Mouse (Mus musculus) midbrain, embryonic 15.5 days (tissue): ENCODE measurements around the gene Rhoh. TPM values are rescaled to one million over a fixed set of nuclear protein-coding genes. Genes with fewer than 3 reads are reported as not detected.

Experiments
- ATAC-seq: fragments of 200-750 bp; cut with Nextera tagmentation; replicated peaks from 2 replicates; pipeline ENCODE4 v1.8.0; 2017; ENCODE audit warnings: moderate TSS enrichment
- H3K27ac ChIP-seq: fragments of 300-500 bp; sonication (generic); 2 replicates; pipeline ENCODE4 v1.5.1; 2015; ENCODE audit warnings: mild to moderate bottlenecking, inconsistent platforms
- H3K27me3 ChIP-seq: fragments of 300-500 bp; sonication (generic); replicated peaks from 2 replicates; pipeline ENCODE4 v1.6.1; 2015; ENCODE audit warnings: inconsistent platforms
- H3K36me3 ChIP-seq: fragments of 300-500 bp; sonication (generic); replicated peaks from 2 replicates; pipeline ENCODE4 v1.6.1; 2015; ENCODE audit warnings: inconsistent platforms
- H3K4me1 ChIP-seq: fragments of 300-500 bp; sonication (generic); 2 replicates; pipeline ENCODE4 v1.6.1; 2015; ENCODE audit warnings: inconsistent platforms
- H3K4me2 ChIP-seq: fragments of 300-500 bp; sonication (generic); 2 replicates; pipeline ENCODE4 v1.6.1; 2015; ENCODE audit warnings: inconsistent platforms, mild to moderate bottlenecking, moderate library complexity
- H3K4me3 ChIP-seq: fragments of 300-500 bp; sonication (generic); 2 replicates; pipeline ENCODE4 v1.5.1; 2015; ENCODE audit warnings: mild to moderate bottlenecking, inconsistent platforms
- H3K9ac ChIP-seq: fragments of 300-500 bp; sonication (generic); 2 replicates; pipeline ENCODE4 v1.6.1; 2015; ENCODE audit warnings: mild to moderate bottlenecking, inconsistent platforms
- H3K9me3 ChIP-seq: fragments of 300-500 bp; sonication (generic); 2 replicates; pipeline ENCODE4 v1.6.1; 2016; ENCODE audit warnings: inconsistent platforms
- WGBS: fragments of 180-500 bp; shearing (Covaris S2); methylation state at CpG from one replicate; pipeline ENCODE4 v1.1.7; 2015; ENCODE audit warnings: mixed read lengths; 5-methylcytosine and 5-hydroxymethylcytosine counted together
- polyA plus RNA-seq: library from polyadenylated mRNA; unstranded; fragments of >200 nt; fragmentation: Nextera tagmentation; extraction: Ambion mirVana; gene quantifications from 2 replicates; pipeline ENCODE4 v1.2.1, GENCODE M21; 2015

Rhoh gene
- polyA plus RNA-seq, 1 experiment from 2014 or later = 0.52 TPM

DNA sequence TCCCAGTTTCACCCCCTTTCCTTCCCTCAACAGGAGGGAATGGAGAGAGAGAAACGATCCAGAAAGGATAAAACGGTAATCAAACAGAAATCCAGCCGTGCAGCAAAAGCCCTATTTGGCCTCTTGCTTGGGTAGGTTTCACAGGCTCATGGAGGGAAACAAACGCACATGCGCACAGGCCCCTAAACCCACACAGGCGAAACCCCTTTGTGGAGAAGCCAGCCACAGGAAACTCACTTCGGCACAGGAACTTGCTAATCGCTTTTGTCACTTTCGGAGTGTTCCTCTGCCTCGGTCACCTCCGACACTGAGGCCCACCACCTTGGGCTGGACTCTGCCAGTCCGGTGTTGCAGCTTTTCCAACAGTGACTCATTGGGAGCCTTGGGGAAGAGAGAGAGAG is 2.3 kb downstream of the Rhoh start:
- H3K9ac ChIP-seq = no peak overlapping the region
- no peak overlapping the region for H3K4me3 ChIP-seq
- no peaks in the 10 kb centered on the region for H3K36me3 ChIP-seq
- WGBS = 76% methylated on average over 12 of the region's 12 CpGs
- H3K4me1 ChIP-seq = no peaks in the 10 kb centered on the region
- H3K4me2 ChIP-seq = no peak overlapping the region
- H3K9me3 ChIP-seq = no peaks in the 10 kb centered on the region
- no peak overlapping the region for H3K27ac ChIP-seq
- H3K27me3 ChIP-seq = no peaks in the 10 kb centered on the region
- ATAC-seq = no peak

DNA sequence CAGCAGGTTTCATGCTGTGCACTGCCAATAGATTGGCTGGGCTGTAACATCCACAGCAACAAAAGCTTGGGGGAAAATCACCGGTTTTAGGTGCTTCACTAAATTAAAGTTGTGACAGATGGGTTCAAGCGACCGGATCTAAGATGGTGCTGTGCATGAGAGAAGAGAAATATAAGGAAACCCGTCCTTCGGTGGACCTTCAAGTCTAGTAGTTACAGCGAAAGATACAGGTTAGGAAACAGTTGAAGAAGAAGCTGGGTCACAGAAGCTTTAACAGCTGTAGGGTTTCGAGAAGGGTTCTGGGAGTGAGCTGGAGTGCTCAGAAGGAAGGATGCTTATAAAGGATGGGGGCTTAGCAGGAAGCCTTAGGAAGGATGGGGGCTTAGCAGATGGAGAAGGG is 3.5 kb downstream of the Rhoh start:
- H3K4me2 ChIP-seq = no peak overlapping the region
- no peaks in the 10 kb centered on the region for H3K27me3 ChIP-seq
- no peak overlapping the region for H3K4me3 ChIP-seq
- H3K4me1 ChIP-seq = no peaks in the 10 kb centered on the region
- H3K9me3 ChIP-seq = no peaks in the 10 kb centered on the region
- no peaks in the 10 kb centered on the region for H3K36me3 ChIP-seq
- 95% methylated on average over 7 of the region's 7 CpGs for WGBS
- no peak overlapping the region for H3K27ac ChIP-seq
- ATAC-seq = no peak
- H3K9ac ChIP-seq = no peak overlapping the region

DNA sequence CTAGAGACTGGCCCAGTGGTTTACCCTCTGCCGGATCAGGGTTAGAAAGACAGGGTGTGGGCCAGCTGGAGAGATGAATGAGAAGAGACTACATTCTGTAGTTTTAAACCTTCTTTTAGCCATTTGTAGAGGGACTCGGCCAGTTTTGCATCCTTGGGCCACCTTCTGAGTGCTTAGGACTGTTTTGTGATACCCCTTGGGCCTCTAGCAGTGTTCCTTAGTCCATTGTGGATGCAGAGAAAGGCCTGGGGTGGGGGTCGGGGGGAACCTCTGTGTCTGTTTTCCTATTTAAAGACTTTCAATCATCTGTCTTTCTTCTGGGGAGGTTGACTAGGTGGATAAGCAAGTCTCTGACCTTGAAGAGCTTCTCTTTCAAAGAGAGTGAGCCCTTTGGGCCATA is 3.9 kb downstream of the Rhoh start:
- Histone ChIP-seq H3K9me3 (no peaks in the 10 kb centered on the region), H3K27ac (no peak overlapping the region), H3K36me3 (no peaks in the 10 kb centered on the region), H3K9ac (no peak overlapping the region), H3K4me1 (no peaks in the 10 kb centered on the region), H3K27me3 (no peaks in the 10 kb centered on the region), H3K4me3 (no peak overlapping the region), H3K4me2 (no peak overlapping the region)
- no peak for ATAC-seq
- WGBS = 86% methylated on average over 3 of the region's 3 CpGs

DNA sequence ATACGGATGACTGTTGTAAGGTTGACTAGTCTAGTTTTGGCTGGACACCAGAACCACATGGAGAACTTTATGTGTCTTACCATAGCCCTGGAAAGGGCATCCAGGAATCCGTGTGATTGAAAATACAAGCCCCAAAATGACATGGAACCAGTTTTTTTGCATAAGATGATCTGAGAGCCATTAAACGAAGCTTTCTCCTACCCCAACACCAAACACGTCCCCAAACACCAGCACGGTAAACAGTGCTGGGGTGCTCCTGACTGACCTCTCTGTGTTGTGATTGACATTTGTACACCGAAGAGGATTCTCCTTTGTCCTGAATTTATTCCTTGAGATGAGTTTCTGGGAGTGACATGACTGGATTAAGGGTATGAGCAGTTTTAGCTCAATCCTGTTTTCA is 5.6 kb downstream of the Rhoh start:
- 91% methylated on average over 6 of the region's 6 CpGs for WGBS
- H3K4me2 ChIP-seq = no peak overlapping the region
- no peak for ATAC-seq

DNA sequence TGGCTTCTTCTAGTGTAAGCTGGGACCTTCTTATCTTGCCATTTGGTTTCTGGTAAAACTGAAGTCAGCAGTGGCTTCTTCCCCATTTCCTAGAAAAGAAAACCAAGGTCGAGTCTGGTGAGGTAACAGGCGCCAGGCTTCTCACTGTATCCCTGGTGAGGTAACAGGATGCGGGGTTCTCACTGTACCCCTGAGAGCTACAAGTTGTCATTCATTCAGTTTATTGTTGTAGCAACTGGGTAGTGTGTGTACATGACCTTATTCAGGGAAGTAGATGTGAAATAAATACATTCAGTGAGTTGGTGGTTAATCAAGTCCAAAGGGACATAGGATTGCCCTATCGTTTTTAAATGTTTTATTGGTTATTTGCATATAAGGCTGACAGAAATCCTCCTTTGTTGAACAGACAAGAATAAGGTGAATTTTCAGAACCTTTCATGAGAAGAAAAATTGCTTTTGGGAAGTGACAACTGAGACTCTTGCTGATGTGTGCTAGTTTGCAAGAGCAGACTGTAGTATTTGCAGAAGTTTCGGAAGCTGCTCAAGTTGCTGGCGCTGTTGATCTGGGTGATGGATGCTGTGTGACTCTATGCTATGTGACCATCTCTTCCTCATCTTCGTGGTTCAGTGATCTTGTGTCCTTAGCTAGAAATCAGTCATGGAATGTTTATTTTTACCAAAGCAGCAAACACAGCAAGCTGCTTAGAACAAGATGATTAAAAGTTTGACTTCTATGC is 6.5 kb downstream of the Rhoh start:
- Histone ChIP-seq H3K27ac (no peak overlapping the region), H3K4me1 (no peaks in the 10 kb centered on the region), H3K36me3 (no peaks in the 10 kb centered on the region), H3K4me2 (no peak overlapping the region), H3K4me3 (no peak overlapping the region), H3K27me3 (no peaks in the 10 kb centered on the region), H3K9me3 (no peaks in the 10 kb centered on the region), H3K9ac (no peak overlapping the region)
- no peak for ATAC-seq
- 88% methylated on average over 7 of the region's 7 CpGs for WGBS

More for the DNA sequence above, 5.6 kb downstream of the Rhoh start:
- Histone ChIP-seq H3K9ac (no peak overlapping the region), H3K27ac (no peak overlapping the region), H3K4me1 (no peaks in the 10 kb centered on the region), H3K4me3 (no peak overlapping the region), H3K9me3 (no peaks in the 10 kb centered on the region), H3K27me3 (no peaks in the 10 kb centered on the region), H3K36me3 (no peaks in the 10 kb centered on the region)

DNA sequence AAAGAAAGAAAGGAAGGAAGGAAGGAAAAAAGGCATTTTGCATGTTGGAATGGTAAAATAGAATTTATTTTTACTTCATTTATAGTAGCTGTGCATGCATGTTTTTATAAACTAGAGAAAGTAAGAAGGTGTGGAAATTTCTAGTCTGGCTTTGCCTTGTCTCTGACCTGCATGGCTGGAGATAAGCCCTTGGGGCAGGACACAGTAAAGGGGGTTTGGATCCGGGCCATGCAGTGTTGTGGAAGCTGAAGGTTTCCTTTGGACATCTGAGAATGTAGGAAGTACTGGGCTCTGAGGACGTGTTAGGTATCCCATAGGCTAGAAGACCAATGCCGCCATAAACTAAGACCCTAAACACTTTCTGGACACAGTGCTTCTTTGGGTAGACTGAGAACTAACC is 7.4 kb downstream of the Rhoh start:
- Histone ChIP-seq H3K4me1 (no peaks in the 10 kb centered on the region), H3K9ac (no peak overlapping the region), H3K4me2 (no peak overlapping the region), H3K27me3 (no peaks in the 10 kb centered on the region), H3K36me3 (no peaks in the 10 kb centered on the region), H3K9me3 (no peaks in the 10 kb centered on the region), H3K4me3 (no peak overlapping the region), H3K27ac (no peak overlapping the region)
- 84% methylated on average over 3 of the region's 3 CpGs for WGBS
- no peak for ATAC-seq

DNA sequence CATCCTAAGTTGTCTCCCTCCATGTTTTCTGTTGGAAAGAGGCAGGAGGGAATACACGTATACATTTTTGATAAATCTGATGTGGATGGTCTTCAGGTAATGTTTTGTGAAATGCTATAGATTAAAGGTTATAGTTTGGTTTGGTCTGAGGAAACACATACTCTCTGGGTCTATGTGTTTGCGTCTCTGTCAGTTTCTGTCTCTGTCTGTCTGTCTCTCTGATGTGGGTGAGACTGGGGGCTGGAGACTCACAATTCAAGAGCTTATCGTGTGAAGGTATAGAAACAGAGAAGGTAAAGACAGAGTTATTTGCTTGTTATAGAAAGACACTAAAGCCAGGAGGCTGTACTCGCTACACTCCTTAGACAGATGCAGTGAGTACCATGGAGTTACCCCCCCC is 8.6 kb downstream of the Rhoh start:
- Histone ChIP-seq H3K4me2 (no peak overlapping the region), H3K36me3 (no peaks in the 10 kb centered on the region), H3K27ac (no peak overlapping the region), H3K9ac (no peak overlapping the region), H3K9me3 (no peaks in the 10 kb centered on the region), H3K27me3 (no peaks in the 10 kb centered on the region), H3K4me3 (no peak overlapping the region), H3K4me1 (no peaks in the 10 kb centered on the region)
- 91% methylated on average over 4 of the region's 4 CpGs for WGBS
- ATAC-seq = no peak

DNA sequence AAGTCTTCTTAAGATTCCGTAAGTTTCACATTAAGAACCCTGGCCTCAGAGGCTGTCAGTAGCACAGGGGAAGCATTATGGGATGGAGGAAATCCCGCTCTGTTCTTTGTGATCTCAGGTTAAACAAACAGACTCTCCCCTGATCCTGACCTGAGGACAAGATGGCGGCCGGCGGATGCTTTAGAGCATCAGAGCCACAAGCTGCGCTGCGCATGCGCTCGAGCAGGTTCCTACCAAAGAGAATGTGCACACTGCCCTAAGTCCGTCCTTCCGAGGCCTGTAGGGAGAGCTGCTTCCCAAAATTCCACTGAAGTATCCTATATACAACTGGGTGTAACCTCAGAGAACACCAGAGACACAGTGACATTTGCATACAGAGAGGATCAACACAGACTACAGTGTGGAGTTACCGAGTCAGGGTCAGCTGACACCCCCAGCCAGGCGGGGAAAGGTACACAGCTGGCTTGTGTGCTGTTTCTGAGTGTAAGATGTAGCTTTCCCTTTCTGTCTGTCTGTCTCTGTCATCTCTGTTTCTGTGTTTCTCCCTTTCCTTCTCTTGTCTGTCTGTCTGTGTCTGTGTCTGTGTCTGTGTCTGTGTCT is 10.4 kb downstream of the Rhoh start:
- Histone ChIP-seq H3K9me3 (no peaks in the 10 kb centered on the region), H3K9ac (no peak overlapping the region), H3K36me3 (no peaks in the 10 kb centered on the region), H3K4me2 (no peak overlapping the region), H3K27me3 (no peaks in the 10 kb centered on the region), H3K27ac (no peak overlapping the region), H3K4me3 (no peak overlapping the region), H3K4me1 (no peaks in the 10 kb centered on the region)
- WGBS = 91% methylated on average over 13 of the region's 13 CpGs
- no peak for ATAC-seq

DNA sequence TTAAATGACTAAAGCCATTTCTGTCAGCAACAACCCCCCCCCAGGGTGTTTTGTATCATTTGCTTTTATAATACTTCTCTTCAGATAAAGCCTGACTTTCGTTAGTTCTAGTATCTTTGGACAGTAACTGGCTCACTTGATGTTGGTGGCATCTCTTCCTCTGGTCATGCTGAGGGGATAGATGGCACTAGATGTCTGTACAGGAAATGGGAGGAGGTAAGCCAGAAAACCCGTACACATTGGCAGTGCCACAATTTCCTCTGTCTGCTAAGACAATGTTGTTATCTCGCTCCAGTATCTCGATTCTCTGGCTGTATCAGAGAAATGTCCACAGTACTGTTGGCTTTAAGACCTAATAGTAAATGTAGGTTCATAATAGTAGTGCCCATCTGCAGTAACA is 12.2 kb downstream of the Rhoh start:
- H3K9me3 ChIP-seq = no peaks in the 10 kb centered on the region
- H3K4me1 ChIP-seq = no peaks in the 10 kb centered on the region
- H3K27ac ChIP-seq = no peak overlapping the region
- WGBS = 83% methylated on average over 4 of the region's 4 CpGs
- no peak overlapping the region for H3K4me3 ChIP-seq
- H3K27me3 ChIP-seq = no peaks in the 10 kb centered on the region
- no peak overlapping the region for H3K9ac ChIP-seq
- no peak overlapping the region for H3K4me2 ChIP-seq
- H3K36me3 ChIP-seq = no peaks in the 10 kb centered on the region
- no peak for ATAC-seq

DNA sequence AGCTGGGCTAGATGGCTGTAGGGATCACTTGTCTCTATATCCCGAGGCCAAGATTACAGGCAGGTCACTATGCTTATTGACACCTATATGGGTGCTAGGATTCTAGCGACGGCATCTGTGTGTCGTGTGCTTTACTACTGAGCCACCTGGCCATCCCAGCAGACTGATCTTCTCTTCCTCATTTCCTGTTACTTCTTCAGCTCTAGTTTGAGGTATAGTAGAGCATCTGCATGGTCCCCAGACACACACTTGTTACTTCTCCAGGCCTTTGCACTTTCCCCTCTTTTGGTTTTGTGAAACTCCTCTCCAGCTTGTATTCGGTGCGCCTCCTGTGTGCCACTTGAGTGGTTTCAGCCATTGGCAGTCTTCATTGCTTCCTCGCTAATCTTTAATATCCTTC is 14.3 kb downstream of the Rhoh start:
- Histone ChIP-seq H3K9me3 (no peaks in the 10 kb centered on the region), H3K27me3 (no peaks in the 10 kb centered on the region), H3K4me1 (no peaks in the 10 kb centered on the region), H3K4me2 (no peak overlapping the region), H3K9ac (no peak overlapping the region), H3K36me3 (no peaks in the 10 kb centered on the region), H3K27ac (no peak overlapping the region), H3K4me3 (no peak overlapping the region)
- 90% methylated on average over 7 of the region's 7 CpGs for WGBS
- ATAC-seq = no peak

DNA sequence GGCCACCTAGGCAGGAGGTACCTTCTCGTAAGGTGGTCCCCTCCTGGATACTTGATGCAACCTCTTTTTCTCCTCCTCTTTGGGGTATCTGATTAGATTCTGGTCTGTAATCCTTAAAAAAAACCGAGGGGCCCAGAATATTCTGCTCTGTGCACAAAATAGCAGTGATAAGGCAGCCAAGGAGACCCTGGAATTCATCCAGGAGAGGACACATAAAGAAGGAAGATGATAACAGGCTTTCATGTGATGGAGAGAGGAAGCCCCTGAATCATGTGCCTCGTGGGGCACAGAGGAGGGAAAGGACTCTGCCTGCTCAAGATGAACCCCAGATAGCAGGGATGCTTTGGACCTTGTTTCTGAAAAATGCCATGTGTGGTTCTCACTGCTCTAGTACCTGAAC is 17.4 kb downstream of the Rhoh start:
- no peaks in the 10 kb centered on the region for H3K27me3 ChIP-seq
- H3K9ac ChIP-seq = no peak overlapping the region
- H3K4me1 ChIP-seq = no peaks in the 10 kb centered on the region
- no peak for ATAC-seq
- H3K27ac ChIP-seq = no peak overlapping the region
- WGBS = 71% methylated on average over 3 of the region's 3 CpGs
- H3K36me3 ChIP-seq = no peaks in the 10 kb centered on the region
- no peak overlapping the region for H3K4me3 ChIP-seq
- no peaks in the 10 kb centered on the region for H3K9me3 ChIP-seq
- H3K4me2 ChIP-seq = no peak overlapping the region

DNA sequence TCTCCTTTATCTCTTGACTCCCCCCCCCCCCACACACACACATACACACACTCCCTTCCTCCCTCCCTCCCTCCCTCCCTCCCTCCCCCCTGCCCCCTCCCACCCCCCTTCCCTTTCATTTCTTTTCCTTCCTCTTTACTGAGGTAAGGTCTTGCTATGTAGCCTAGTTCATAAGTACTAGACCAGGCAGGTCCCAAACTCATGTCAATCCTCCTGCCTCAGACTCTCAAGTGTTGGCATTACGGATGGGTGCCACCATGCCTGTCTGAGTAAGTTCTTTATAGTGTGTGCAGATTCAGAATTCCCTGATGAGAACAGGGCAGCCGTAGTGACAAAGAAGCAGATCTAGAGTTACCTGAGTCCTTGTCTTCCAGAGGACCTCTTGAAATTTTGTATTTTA is 20.2 kb downstream of the Rhoh start:
- 93% methylated on average over 2 of the region's 2 CpGs for WGBS
- no peaks in the 10 kb centered on the region for H3K36me3 ChIP-seq
- no peak overlapping the region for H3K4me3 ChIP-seq
- no peak overlapping the region for H3K27ac ChIP-seq
- H3K4me2 ChIP-seq = no peak overlapping the region
- ATAC-seq = no peak
- no peaks in the 10 kb centered on the region for H3K9me3 ChIP-seq
- no peaks in the 10 kb centered on the region for H3K4me1 ChIP-seq
- no peaks in the 10 kb centered on the region for H3K27me3 ChIP-seq
- H3K9ac ChIP-seq = no peak overlapping the region

DNA sequence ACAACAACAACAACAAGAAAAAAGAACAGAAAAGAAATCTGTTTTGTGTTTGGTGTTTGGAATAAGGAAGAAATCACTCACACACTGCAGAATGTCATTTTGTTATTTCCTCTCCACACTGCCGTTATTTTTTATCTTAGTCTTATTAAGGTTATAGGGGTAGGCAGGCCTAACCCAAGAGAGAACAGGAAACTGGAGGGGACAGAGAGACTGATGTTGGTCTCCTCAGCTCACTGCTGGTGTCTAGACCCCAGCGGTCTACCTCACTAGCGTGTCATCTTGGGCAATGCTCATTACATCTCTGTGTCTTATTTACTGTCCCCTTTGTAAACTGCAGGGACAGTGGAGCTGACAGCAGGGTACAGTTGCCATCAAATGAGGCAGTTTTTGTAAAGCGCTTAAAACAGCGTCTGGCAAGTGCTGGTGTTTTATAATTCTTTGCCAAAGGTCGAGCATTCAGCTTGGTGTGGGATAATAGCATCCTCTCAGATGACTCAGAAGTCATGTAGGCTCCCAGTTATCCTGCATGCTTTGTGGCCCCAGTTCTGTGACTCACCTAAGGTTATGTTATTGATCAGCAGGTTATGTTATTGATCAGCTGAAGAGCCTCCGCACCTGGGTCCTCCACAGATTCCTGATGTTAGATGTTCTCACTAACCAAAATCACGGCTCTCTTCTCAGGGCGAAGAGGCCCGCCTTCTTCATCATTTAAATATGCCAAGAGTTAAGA is 21.6 kb downstream of the Rhoh start:
- H3K4me2 ChIP-seq = no peak overlapping the region
- ATAC-seq = no peak
- H3K4me1 ChIP-seq = no peaks in the 10 kb centered on the region
- no peak overlapping the region for H3K4me3 ChIP-seq
- no peaks in the 10 kb centered on the region for H3K9me3 ChIP-seq
- H3K36me3 ChIP-seq = no peaks in the 10 kb centered on the region
- H3K9ac ChIP-seq = no peak overlapping the region
- 85% methylated on average over 10 of the region's 10 CpGs for WGBS
- no peaks in the 10 kb centered on the region for H3K27me3 ChIP-seq
- no peak overlapping the region for H3K27ac ChIP-seq
